Comparison of ENCODE assay signal across 29 mouse cellular contexts in the genomic region with DNA sequence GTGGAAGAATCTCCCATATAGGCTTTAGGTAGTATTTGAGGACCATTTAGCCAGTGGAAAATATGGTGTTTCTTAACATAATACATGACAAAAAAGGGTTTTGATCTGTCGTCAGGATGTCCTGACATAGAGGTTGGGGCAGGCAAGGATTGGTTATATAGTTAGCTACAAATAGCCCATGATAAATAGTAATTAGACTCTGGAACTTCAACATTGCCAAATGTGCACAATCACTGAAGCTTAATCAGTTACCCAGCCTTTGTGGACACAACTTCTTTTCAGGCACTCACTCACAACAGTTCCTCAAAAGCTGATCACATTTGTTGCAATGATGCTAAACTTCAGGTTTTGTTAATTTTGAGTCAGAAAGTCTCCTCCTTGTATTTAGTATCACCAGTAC.
"Had no signal": no experiment of that assay in that cellular context is flagged by ENCODE, and none has a peak within 500 bp of the region (broad histone marks: within the 10 kb centered on the region; RNA-seq: fewer than 3 reads in every experiment).

No protein-coding gene starts in this region.

- H3K4me2 ChIP-seq: embryonic facial prominence, embryonic 12.5 days; embryonic facial prominence, embryonic 13.5 days; embryonic facial prominence, embryonic 15.5 days; forebrain, embryonic 12.5 days; forebrain, embryonic 13.5 days; forebrain, embryonic 15.5 days had no signal

- H3K27me3 ChIP-seq: embryonic facial prominence, embryonic 12.5 days; embryonic facial prominence, embryonic 13.5 days; embryonic facial prominence, embryonic 15.5 days; forebrain, embryonic 12.5 days; forebrain, embryonic 13.5 days; forebrain, embryonic 15.5 days had no signal

- H3K4me3 ChIP-seq: embryonic facial prominence, embryonic 10.5 days; embryonic facial prominence, embryonic 12.5 days; embryonic facial prominence, embryonic 13.5 days; embryonic facial prominence, embryonic 15.5 days; erythroblast, embryonic 14.5 days; forebrain, embryonic 10.5 days; forebrain, embryonic 12.5 days; forebrain, embryonic 13.5 days; forebrain, embryonic 15.5 days; gastrocnemius, adult 2 months; heart, adult 2 months had no signal

- H3K9ac ChIP-seq: embryonic facial prominence, embryonic 12.5 days; embryonic facial prominence, embryonic 13.5 days; embryonic facial prominence, embryonic 15.5 days; forebrain, embryonic 12.5 days; forebrain, embryonic 13.5 days; forebrain, embryonic 15.5 days; forebrain, postnatal 0 days had no signal

- H3K9me3 ChIP-seq: embryonic facial prominence, embryonic 10.5 days; embryonic facial prominence, embryonic 12.5 days; embryonic facial prominence, embryonic 13.5 days; embryonic facial prominence, embryonic 15.5 days; forebrain, embryonic 10.5 days; forebrain, embryonic 12.5 days; forebrain, embryonic 13.5 days; forebrain, embryonic 15.5 days had no signal

- DNase-seq: cerebellum, adult 2 months; cerebellum, adult 8-10 months; cerebellum, adult 9-10 months; cerebellum, adult 9-11 months; cerebellum, postnatal 10 days; cerebellum, postnatal 14 days; cerebellum, postnatal 25 days; cerebellum, postnatal 36 days; embryo, embryonic 11 days; forebrain, postnatal 0 days; gastrocnemius, adult 2 months; gastrocnemius, postnatal 10 days; gastrocnemius, postnatal 14 days; gastrocnemius, postnatal 25 days; gastrocnemius, postnatal 36 days; heart, adult 11 months; heart, adult 18-20 months; heart, adult 2 months had no signal

- ATAC-seq: forebrain, embryonic 13.5 days; forebrain, embryonic 14.5 days; forebrain, embryonic 15.5 days; forebrain, embryonic 16.5 days had no signal

- H3K36me3 ChIP-seq: embryonic facial prominence, embryonic 10.5 days; embryonic facial prominence, embryonic 12.5 days; embryonic facial prominence, embryonic 13.5 days; embryonic facial prominence, embryonic 15.5 days; forebrain, embryonic 10.5 days; forebrain, embryonic 12.5 days; forebrain, embryonic 15.5 days had no signal

- H3K4me1 ChIP-seq: embryonic facial prominence, embryonic 10.5 days; embryonic facial prominence, embryonic 12.5 days; embryonic facial prominence, embryonic 13.5 days; embryonic facial prominence, embryonic 15.5 days; forebrain, embryonic 10.5 days; forebrain, embryonic 12.5 days; forebrain, embryonic 13.5 days; forebrain, embryonic 15.5 days had no signal

- H3K27ac ChIP-seq: embryonic facial prominence, embryonic 10.5 days; embryonic facial prominence, embryonic 12.5 days; embryonic facial prominence, embryonic 13.5 days; embryonic facial prominence, embryonic 15.5 days; forebrain, embryonic 10.5 days; forebrain, embryonic 12.5 days; forebrain, embryonic 13.5 days; forebrain, embryonic 15.5 days; gastrocnemius, adult 2 months; heart, adult 2 months had no signal
